In genomic region chr3:96595661-96596060, GRCm38 (mm10) we compare ENCODE assay signal across 9 mouse cellular contexts. TPM values are rescaled to one million over a fixed set of nuclear protein-coding genes. Genes with fewer than 3 reads are reported as not detected.
DNase-seq lines count a peak whose midpoint lies in the region; ATAC-seq and TF ChIP-seq lines count a peak whose summit lies in the region.
"Had no signal": no experiment of that assay in that cellular context is flagged by ENCODE, and none has a peak within 500 bp of the region (broad histone marks: within the 10 kb centered on the region; RNA-seq: fewer than 3 reads in every experiment).

No protein-coding gene starts in this region.

- no peak overlapping the region for H3K9ac ChIP-seq in limb, embryonic 13.5 days

- peaks cover 42% of the 10 kb centered on the region for H3K27me3 ChIP-seq in E14TG2a.4 (ENCODE audit: insufficient read depth, low read length)
- peaks cover 57% of the 10 kb centered on the region for H3K27me3 ChIP-seq in forebrain, embryonic 10.5 days (ENCODE audit: poor library complexity, severe bottlenecking)
- peaks cover 30% of the 10 kb centered on the region for H3K27me3 ChIP-seq in limb, embryonic 13.5 days
- H3K27me3 ChIP-seq: CH12.LX had no signal

- H3K9me3 ChIP-seq in E14TG2a.4 (ENCODE audit: low read length): no peaks in the 10 kb centered on the region
- H3K9me3 ChIP-seq in forebrain, embryonic 10.5 days: no peaks in the 10 kb centered on the region
- H3K9me3 ChIP-seq in limb, embryonic 13.5 days: no peaks in the 10 kb centered on the region

- H3K4me3 ChIP-seq in E14TG2a.4 (replicated peaks; ENCODE audit: low read length): peak overlapping the region; percentile 81
- peak overlapping the region; percentile 61 for H3K4me3 ChIP-seq in forebrain, embryonic 10.5 days
- peak overlapping the region; percentile 57 for H3K4me3 ChIP-seq in limb, embryonic 13.5 days

- H3K36me3 ChIP-seq in E14TG2a.4 (ENCODE audit: insufficient read depth, low read length): no peaks in the 10 kb centered on the region
- no peaks in the 10 kb centered on the region for H3K36me3 ChIP-seq in forebrain, embryonic 10.5 days (replicated peaks)
- no peaks in the 10 kb centered on the region for H3K36me3 ChIP-seq in limb, embryonic 13.5 days

- H3K27ac ChIP-seq in forebrain, embryonic 10.5 days: no peak overlapping the region
- no peak overlapping the region for H3K27ac ChIP-seq in limb, embryonic 13.5 days

- 20% methylated on average over 6 of the region's 6 CpGs for WGBS in forebrain, embryonic 10.5 days
- WGBS in limb, embryonic 13.5 days: 21% methylated on average over 6 of the region's 6 CpGs

- ATAC-seq in limb, embryonic 13.5 days (ENCODE audit: low FRiP score, low read depth): no peak

- peak; percentile 85 for DNase-seq in heart, adult 11 months
- no peak for DNase-seq in heart, adult 8-10 months (ENCODE audit: low spot score)
- DNase-seq in forebrain, embryonic 10.5 days (ENCODE audit: extremely low spot score, low spot score): no peak
- DNase-seq in testis, postnatal 14 days (ENCODE audit: low spot score): no peak
- DNase-seq in layer of hippocampus, adult 11-12 months (ENCODE audit: low spot score): no peak
- DNase-seq in spleen, postnatal 4 days (ENCODE audit: low spot score in 2 of 2): no peak

- no peak for TF ChIP-seq CTCF in E14TG2a.4 (conservative IDR thresholded peaks at IDR 0.05; ENCODE audit: low read length)

- peak overlapping the region; percentile 99 for H3K4me2 ChIP-seq in limb, embryonic 13.5 days (replicated peaks)

- peaks cover 86% of the 10 kb centered on the region for H3K4me1 ChIP-seq in E14TG2a.4 (replicated peaks; ENCODE audit: low read depth, low read length)
- peaks cover 72% of the 10 kb centered on the region for H3K4me1 ChIP-seq in forebrain, embryonic 10.5 days
- H3K4me1 ChIP-seq in limb, embryonic 13.5 days: peaks cover 60% of the 10 kb centered on the region

RNA-seq across cellular contexts. Expression of gene Ankrd34a, which starts 0.8 kb away (rescaled TPM):
- 1 to 10 TPM; 1.1 to 2.5 (median 2.0) TPM for total RNA-seq in heart, adult 8-10 months (2022)
- polyA plus RNA-seq in forebrain, embryonic 10.5 days (2016; fragmentation: Nextera tagmentation; extraction: Ambion mirVana): 1.2 TPM in 2 replicates
- polyA plus RNA-seq in limb, embryonic 13.5 days (2015; fragmentation: Nextera tagmentation; extraction: Ambion mirVana): 3.0 and 3.1 TPM in 2 replicates

RNA-seq across cellular contexts. Expression of gene Polr3gl, which starts 1.7 kb away (rescaled TPM):
- 10 to 100 TPM; 31.7 to 35.2 (median 34.7) TPM for total RNA-seq in heart, adult 8-10 months (2022)
- polyA plus RNA-seq in forebrain, embryonic 10.5 days (2016; fragmentation: Nextera tagmentation; extraction: Ambion mirVana): 23.8 and 27.3 TPM in 2 replicates
- 48.8 and 55.6 TPM in 2 replicates for polyA plus RNA-seq in limb, embryonic 13.5 days (2015; fragmentation: Nextera tagmentation; extraction: Ambion mirVana)

RNA-seq across cellular contexts. Expression of gene Lix1l, which starts 5.3 kb away (rescaled TPM):
- 10 to 100 TPM; 20.9 to 31.1 (median 25.8) TPM for total RNA-seq in heart, adult 8-10 months (2022)
- polyA plus RNA-seq in forebrain, embryonic 10.5 days (2016; fragmentation: Nextera tagmentation; extraction: Ambion mirVana): 3.2 and 3.9 TPM in 2 replicates
- polyA plus RNA-seq in limb, embryonic 13.5 days (2015; fragmentation: Nextera tagmentation; extraction: Ambion mirVana): 8.4 and 8.7 TPM in 2 replicates

RNA-seq across cellular contexts. Expression of gene Gm16253, which starts 18.9 kb away (rescaled TPM):
- total RNA-seq in heart, adult 8-10 months (2022): 1 to 10 TPM in 3 of 4 experiments, not detected in 1; 2.5 to 3.3 (median 3.2) TPM
- polyA plus RNA-seq in forebrain, embryonic 10.5 days (2016; fragmentation: Nextera tagmentation; extraction: Ambion mirVana): 0.66 and 1.6 TPM in 2 replicates
- polyA plus RNA-seq in limb, embryonic 13.5 days (2015; fragmentation: Nextera tagmentation; extraction: Ambion mirVana): 1.3 and 1.5 TPM in 2 replicates

RNA-seq across cellular contexts. Expression of gene Rbm8a, which starts 34.1 kb away (rescaled TPM):
- total RNA-seq in heart, adult 8-10 months (2022): 10 to 100 TPM; 29.0 to 39.9 (median 32.0) TPM
- polyA plus RNA-seq in forebrain, embryonic 10.5 days (2016; fragmentation: Nextera tagmentation; extraction: Ambion mirVana): 224 and 226 TPM in 2 replicates
- polyA plus RNA-seq in limb, embryonic 13.5 days (2015; fragmentation: Nextera tagmentation; extraction: Ambion mirVana): 156 and 157 TPM in 2 replicates
